Mouse (Mus musculus) embryonic fibroblast, embryonic 13.5 days (primary cell): ENCODE measurements around the gene Chn2. TPM values are rescaled to one million over a fixed set of nuclear protein-coding genes. Genes with fewer than 3 reads are reported as not detected.

Experiments
- H3K27ac ChIP-seq: 2 replicates; pipeline ENCODE4 v1.5.1; 2012; ENCODE audit warnings: low read length, control low read depth, inconsistent platforms; ENCODE audit not compliant: insufficient read depth
- H3K4me1 ChIP-seq: 2 replicates; pipeline ENCODE4 v1.6.1; 2011; ENCODE audit warnings: low read length; ENCODE audit not compliant: control insufficient read depth, insufficient read depth
- H3K4me3 ChIP-seq: 2 replicates; pipeline ENCODE4 v1.5.1; 2011; ENCODE audit warnings: mild to moderate bottlenecking, control low read depth, low read length; ENCODE audit not compliant: insufficient read depth
- CTCF ChIP-seq: IDR thresholded peaks from 2 replicates; pipeline ENCODE4 v1.5.1; 2011; ENCODE audit warnings: mild to moderate bottlenecking, control low read depth, low read length, moderate library complexity, borderline replicate concordance; ENCODE audit not compliant: insufficient read depth
- POLR2A ChIP-seq: IDR thresholded peaks from 2 replicates; pipeline ENCODE4 v1.6.1; 2011; ENCODE audit warnings: low read depth, mild to moderate bottlenecking, control low read depth, low read length, moderate library complexity
- polyA plus RNA-seq: library from polyadenylated mRNA; stranded (reverse); fragments of >200 nt; gene quantifications from 2 replicates; pipeline ENCODE4 v1.2.4, GENCODE M21; 2011; ENCODE audit warnings: low read depth; ENCODE audit not compliant: missing spikeins, insufficient read length

Gene Chn2
- polyA plus RNA-seq, 1 experiment, result 3.2 TPM

DNA sequence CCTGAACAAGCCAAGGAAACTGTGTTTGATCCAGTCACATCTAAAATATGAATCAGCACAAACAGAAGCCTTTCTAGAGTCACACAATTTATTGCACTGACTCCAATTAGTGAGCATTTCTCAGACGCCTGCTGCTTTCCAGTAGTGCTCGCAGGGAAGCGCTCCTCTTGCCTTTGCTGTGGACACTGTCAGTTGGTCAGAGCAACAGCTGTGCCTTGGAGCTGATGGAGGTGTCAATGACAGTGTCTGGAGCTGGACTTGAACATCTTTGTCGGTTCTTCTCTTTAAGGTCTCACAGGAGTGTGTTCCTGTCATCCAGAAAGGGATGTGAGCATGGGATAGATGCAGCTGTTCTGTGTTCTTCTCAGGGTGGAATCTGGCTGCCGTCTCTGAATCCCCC lies 16.0 kb downstream of the Chn2 start:
- no peak for TF ChIP-seq CTCF
- no peak for TF ChIP-seq POLR2A
- Histone ChIP-seq H3K4me3 (no peak overlapping the region), H3K4me1 (peaks cover 7% of the 10 kb centered on the region), H3K27ac (no peak overlapping the region)

DNA sequence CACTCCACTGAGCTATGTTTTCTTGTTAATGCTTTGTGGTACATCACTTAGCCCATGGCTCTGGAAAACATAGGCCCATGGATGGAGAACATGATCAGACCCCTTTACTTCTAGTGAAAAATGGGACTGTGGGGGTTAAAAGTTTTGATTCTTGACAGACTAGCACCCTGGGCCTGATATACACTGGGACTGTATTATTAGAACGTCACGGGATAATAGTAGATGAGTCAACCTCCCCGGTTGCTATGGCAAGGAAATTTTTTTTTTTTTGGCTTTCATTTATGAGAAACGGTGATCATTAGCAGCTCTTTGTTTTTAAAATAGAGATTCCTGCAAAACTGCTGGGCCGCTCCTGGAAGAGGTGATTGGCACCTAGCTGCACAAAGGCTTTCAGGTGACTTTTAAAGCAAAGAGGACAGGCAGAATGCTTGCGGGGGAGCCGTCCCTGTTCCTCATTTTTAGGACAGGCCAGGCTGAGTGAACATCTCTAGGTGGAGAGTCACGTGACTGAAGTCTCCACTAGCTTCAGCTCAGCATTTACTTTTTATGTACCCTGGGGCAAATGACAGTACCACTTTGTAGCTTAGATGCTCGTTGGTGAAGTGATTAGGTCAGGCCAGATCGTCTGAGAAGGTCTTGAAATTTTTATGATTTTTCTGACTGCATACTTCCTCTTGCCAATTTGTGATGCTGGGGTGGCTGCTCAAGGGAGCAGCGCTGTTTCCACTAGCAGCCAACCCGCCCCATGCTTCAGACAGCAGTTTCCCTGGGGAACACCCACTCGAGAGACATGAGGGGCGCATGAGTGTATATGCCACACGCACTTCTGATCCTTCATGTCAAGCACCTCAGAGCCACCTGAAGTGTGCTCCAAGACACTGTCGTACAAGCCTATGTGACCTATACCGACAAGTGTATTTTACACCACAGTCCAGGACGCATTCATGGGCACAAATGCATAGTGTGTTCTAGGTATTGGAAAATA lies 17.5 kb downstream of the Chn2 start:
- Histone ChIP-seq H3K4me3 (no peak overlapping the region), H3K4me1 (peaks cover 7% of the 10 kb centered on the region), H3K27ac (no peak overlapping the region)
- TF ChIP-seq CTCF, result no peak
- no peak for TF ChIP-seq POLR2A

DNA sequence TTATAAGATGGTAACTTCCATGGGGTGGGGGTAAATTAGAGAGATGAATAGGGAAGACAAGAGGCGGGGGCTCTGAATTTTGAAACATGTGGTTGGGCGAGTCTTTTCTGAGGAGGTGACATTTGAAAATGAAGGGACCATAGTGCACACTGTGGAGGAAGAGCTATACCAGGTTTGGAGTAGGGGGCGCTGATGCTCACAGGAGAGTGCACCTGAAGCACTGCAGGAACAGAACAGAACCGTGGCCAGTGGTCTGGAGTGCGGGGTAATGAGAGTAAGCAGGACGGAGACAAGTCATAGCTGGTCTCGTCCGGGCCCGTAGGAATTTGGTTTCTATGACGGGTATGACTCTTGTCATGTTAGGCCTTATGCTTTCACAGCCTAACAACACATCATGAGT lies 18.3 kb downstream of the Chn2 start:
- no peak for TF ChIP-seq CTCF
- no peak for TF ChIP-seq POLR2A
- Histone ChIP-seq H3K4me1 (peaks cover 7% of the 10 kb centered on the region), H3K27ac (no peak overlapping the region), H3K4me3 (no peak overlapping the region)

DNA sequence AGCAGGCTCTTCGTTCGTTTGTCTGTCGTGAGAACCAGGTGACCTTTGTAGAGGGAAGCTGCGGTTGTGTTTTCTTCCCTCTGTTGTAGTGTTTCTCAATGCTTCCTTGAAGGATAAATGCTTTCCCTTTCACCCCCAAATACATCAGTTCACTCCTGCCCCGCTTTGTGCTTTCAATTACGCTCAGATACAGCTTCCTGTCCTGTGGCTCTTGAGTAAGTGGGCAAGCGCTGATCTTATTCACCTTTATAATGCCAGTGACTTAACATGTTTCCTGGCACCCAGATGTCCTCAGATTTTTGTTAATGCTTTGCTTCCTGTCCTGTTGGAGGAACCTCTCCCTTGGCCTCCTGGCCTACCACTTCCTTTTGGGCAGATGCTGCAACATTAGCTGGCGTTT lies 19.5 kb downstream of the Chn2 start:
- no peak overlapping the region for H3K4me3 ChIP-seq
- no peak for TF ChIP-seq CTCF
- TF ChIP-seq POLR2A, result no peak
- H3K4me1 ChIP-seq, result peaks cover 7% of the 10 kb centered on the region
- H3K27ac ChIP-seq, result no peak overlapping the region

DNA sequence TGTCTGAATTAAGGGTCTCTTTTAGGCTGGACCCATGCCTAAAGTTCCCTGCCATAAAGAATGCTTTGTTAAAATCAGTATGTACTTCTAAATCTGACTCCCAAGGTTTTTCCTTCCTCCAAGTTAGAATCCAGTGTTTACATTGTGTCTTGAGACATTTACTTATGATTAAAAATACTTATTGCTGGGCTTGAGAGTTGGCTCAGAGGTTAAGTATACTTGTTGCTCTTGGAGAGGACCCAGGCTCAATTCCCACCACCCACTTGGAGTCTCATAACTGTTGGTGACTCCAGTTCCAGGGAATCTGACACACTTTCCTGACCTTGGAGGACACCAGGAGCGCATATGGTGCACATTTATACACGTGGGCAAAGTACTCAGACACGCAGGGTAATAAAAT lies 20.9 kb downstream of the Chn2 start:
- TF ChIP-seq POLR2A (no peak), CTCF (no peak)
- Histone ChIP-seq H3K27ac (no peak overlapping the region), H3K4me3 (no peak overlapping the region), H3K4me1 (peaks cover 7% of the 10 kb centered on the region)

GRCm38 (mm10) chr6:54061375-54061774 lies 22.0 kb downstream of the Chn2 start:
- H3K4me3 ChIP-seq, result no peak overlapping the region
- no peak overlapping the region for H3K27ac ChIP-seq
- no peak for TF ChIP-seq POLR2A
- no peak for TF ChIP-seq CTCF
- H3K4me1 ChIP-seq, result peaks cover 4% of the 10 kb centered on the region

DNA sequence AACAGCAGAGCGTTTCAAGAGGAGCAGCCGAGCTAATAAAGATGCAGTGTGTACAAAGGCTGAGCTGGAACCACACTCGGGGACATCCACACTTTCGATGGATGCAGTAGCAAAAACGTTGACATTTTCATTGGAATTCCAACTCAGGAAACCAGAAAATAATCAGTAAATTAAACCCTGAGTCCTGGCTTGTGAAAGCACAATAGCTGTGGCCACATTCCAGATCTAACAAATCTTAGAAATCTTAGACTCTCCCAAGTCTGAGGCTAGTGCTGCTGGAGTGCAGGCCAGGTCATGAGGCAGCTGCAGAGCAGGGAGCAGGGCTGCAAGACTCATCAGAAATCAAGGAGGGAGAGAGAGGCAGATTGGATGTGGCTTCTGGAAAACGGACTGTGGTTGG lies 24.5 kb downstream of the Chn2 start:
- H3K4me3 ChIP-seq, result no peak overlapping the region
- H3K27ac ChIP-seq, result no peak overlapping the region
- TF ChIP-seq CTCF (no peak), POLR2A (no peak)
- H3K4me1 ChIP-seq, result no peaks in the 10 kb centered on the region

- H3K4me1 ChIP-seq, result no peaks in the 10 kb centered on the region
- H3K4me3 ChIP-seq, result no peak overlapping the region
- no peak overlapping the region for H3K27ac ChIP-seq
- TF ChIP-seq CTCF, result no peak
- TF ChIP-seq POLR2A, result no peak
Measured at GRCm38 (mm10) chr6:54067380-54067779, 28.0 kb downstream of the Chn2 start.

- no peaks in the 10 kb centered on the region for H3K4me1 ChIP-seq
- no peak overlapping the region for H3K27ac ChIP-seq
- no peak for TF ChIP-seq POLR2A
- no peak for TF ChIP-seq CTCF
- no peak overlapping the region for H3K4me3 ChIP-seq
Measured at GRCm38 (mm10) chr6:54068882-54069281, 29.5 kb downstream of the Chn2 start.

DNA sequence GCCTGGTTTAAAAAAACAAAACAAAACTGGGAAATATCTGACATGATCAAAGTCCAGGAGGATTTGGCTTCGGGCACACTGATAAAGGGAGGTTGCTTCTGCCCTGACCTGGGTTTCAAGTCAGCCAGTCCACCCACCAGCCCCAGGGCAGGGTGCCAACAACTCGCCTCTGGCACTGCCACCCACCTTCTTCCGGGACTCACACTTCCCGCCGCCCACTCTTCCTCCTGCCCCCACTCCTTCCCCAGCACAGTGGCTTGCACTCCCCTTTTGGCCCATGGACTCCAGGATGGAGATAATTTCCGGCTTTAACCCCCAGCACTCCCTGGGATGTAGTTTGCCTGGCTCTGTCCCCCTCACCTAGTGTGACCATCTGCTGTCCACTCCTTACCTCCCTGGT lies 31.4 kb downstream of the Chn2 start:
- TF ChIP-seq POLR2A (no peak), CTCF (no peak)
- Histone ChIP-seq H3K4me3 (no peak overlapping the region), H3K27ac (no peak overlapping the region), H3K4me1 (no peaks in the 10 kb centered on the region)

- TF ChIP-seq POLR2A (no peak), CTCF (no peak)
- H3K4me3 ChIP-seq, result no peak overlapping the region
- H3K4me1 ChIP-seq, result no peaks in the 10 kb centered on the region
- no peak overlapping the region for H3K27ac ChIP-seq
Measured at GRCm38 (mm10) chr6:54071478-54071877, 32.1 kb downstream of the Chn2 start.
